16 mouse cellular contexts compared by ENCODE assay signal in the genomic region with DNA sequence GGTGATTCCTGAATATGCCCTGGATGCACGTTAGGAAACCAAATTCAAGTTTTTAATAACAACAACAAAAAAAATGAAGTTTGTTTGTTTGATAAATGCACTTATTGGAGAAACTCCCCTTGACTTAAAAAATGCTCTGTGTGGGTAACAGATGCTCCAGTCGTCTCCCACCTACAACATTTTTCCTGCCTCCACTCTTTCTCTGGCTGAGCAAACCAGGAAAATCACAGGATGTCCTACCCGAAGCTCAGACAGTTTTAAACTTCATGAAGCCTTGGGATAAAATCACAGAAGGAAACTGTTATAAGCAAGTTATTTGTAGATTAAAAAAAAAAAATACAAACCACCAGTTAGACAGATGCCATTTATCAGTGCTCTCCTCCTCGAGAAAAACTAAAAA.
"Had no signal": no experiment of that assay in that cellular context is flagged by ENCODE, and none has a peak within 500 bp of the region (broad histone marks: within the 10 kb centered on the region; RNA-seq: fewer than 3 reads in every experiment).

No protein-coding gene starts in this region.

- DNase-seq: gastrocnemius, adult 2 months; gastrocnemius, postnatal 10 days; gastrocnemius, postnatal 25 days; heart, adult 18-20 months; heart, postnatal 10 days; heart, postnatal 4 days; kidney, adult 11 months; kidney, adult 2 months; kidney, adult 9 months; kidney, postnatal 14 days; kidney, postnatal 36 days; layer of hippocampus, adult 9-11 months; layer of hippocampus, postnatal 36 days had no signal

- ATAC-seq: hindbrain, embryonic 16.5 days; intestine, embryonic 16.5 days; liver, embryonic 12.5 days had no signal
